Mouse (Mus musculus): ENCODE data around the gene Slc15a4. TPM values are rescaled to one million over a fixed set of nuclear protein-coding genes. Genes with fewer than 3 reads are reported as not detected.

The Slc15a4 gene
- polyA plus RNA-seq, 1 experiment, result not detected

DNA sequence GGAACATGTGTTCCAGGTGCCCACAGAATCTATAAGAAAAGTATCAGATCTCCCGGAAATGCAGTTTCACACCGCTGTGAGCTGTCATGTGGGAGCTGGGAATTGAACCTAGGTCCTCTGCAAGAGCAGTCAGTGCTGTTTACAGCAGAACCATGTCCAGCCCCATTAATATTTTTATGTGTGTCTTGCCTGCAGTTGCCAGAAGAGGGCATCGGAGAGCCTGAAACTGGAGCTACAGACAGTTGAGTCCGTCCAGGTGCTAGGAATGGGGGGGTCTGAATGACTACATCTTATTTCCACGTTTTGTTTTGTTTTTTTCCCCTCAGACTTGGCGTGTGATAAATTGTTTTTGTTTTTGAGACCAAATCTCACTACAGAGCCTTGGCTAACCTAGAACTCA lies 15.3 kb upstream of the Slc15a4 start:
- TF ChIP-seq CTCF (IDR thresholded peaks at IDR 0.05; ENCODE audit: insufficient read depth, low read depth, low read length) (no peak), POLR2A (IDR thresholded peaks at IDR 0.05; ENCODE audit: insufficient read depth, low read depth, low read length) (no peak)
- H3K4me3 ChIP-seq (ENCODE audit: insufficient read depth, low read depth, low read length), result no peak overlapping the region
- 71% methylated on average over 6 of the region's 6 CpGs for WGBS
- no peak overlapping the region for H3K27ac ChIP-seq (ENCODE audit: insufficient read depth, low read depth, low read length)
- no peaks in the 10 kb centered on the region for H3K4me1 ChIP-seq (ENCODE audit: control insufficient read depth, insufficient read depth, low read length)

DNA sequence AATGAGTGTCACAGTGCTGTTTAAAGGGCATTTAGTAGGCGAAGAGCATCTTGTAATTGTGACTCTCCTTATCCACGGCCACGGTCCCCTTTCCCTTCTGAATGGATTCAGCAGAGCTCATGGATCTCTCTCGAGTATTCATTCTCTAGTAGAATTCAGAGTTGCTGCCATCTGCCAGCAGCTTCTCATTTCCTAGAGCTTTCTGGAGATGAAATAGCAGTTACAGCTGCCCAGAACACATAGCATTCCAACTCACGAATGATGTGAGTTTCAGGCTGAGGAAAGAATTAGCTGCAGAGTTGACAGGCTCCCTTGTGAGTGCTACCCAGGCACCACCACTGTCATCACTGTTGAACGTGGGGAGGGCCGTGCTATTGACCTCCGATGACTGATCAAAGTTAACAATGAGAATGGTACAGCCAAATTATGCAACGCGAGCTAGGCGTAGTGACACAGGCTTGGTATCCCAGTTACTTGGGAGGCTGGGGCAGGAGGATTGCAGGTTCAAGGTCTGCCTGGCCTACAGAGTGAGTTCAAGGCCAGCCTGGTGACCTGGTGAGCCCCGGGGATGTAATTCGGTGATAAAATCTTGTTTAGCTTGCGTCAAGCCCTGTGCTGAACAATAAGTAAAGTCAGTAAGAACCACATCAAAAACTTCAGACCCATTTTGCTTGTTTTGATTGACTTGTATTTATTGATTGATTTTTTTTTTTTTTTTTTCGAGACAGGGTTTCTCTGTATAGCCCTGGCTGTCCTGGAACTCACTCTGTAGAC lies 8.7 kb upstream of the Slc15a4 start:
- TF ChIP-seq POLR2A (IDR thresholded peaks at IDR 0.05; ENCODE audit: insufficient read depth, low read depth, low read length) (no peak), CTCF (IDR thresholded peaks at IDR 0.05; ENCODE audit: insufficient read depth, low read depth, low read length) (no peak)
- Histone ChIP-seq H3K4me1 (ENCODE audit: control insufficient read depth, insufficient read depth, low read length) (peaks cover 3% of the 10 kb centered on the region; the same call in 1 of the 2 replicates), H3K27ac (ENCODE audit: insufficient read depth, low read depth, low read length) (no peak overlapping the region), H3K4me3 (ENCODE audit: insufficient read depth, low read depth, low read length) (no peak overlapping the region)
- WGBS, result 93% methylated on average over 15 of the region's 15 CpGs

GRCm38 (mm10) chr5:127640359-127640758 lies 7.7 kb upstream of the Slc15a4 start:
- H3K27ac ChIP-seq (ENCODE audit: insufficient read depth, low read depth, low read length), result no peak overlapping the region
- 94% methylated on average over 3 of the region's 3 CpGs for WGBS
- H3K4me1 ChIP-seq (ENCODE audit: control insufficient read depth, insufficient read depth, low read length), result peaks cover 3% of the 10 kb centered on the region; the same call in 1 of the 2 replicates
- no peak for TF ChIP-seq POLR2A (IDR thresholded peaks at IDR 0.05; ENCODE audit: insufficient read depth, low read depth, low read length)
- no peak for TF ChIP-seq CTCF (IDR thresholded peaks at IDR 0.05; ENCODE audit: insufficient read depth, low read depth, low read length)
- H3K4me3 ChIP-seq (ENCODE audit: insufficient read depth, low read depth, low read length), result no peak overlapping the region

- Histone ChIP-seq H3K4me3 (ENCODE audit: insufficient read depth, low read depth, low read length) (no peak overlapping the region), H3K27ac (ENCODE audit: insufficient read depth, low read depth, low read length) (no peak overlapping the region), H3K4me1 (ENCODE audit: control insufficient read depth, insufficient read depth, low read length) (peaks cover 3% of the 10 kb centered on the region; the same call in 1 of the 2 replicates)
- TF ChIP-seq CTCF (IDR thresholded peaks at IDR 0.05; ENCODE audit: insufficient read depth, low read depth, low read length), result no peak
- WGBS, result 95% methylated on average over 13 of the region's 13 CpGs
These were observed 6.9 kb upstream of the Slc15a4 start for GRCm38 (mm10) chr5:127639635-127640034.

- WGBS, result 86% methylated on average over 6 of the region's 6 CpGs
- Histone ChIP-seq H3K4me3 (ENCODE audit: insufficient read depth, low read depth, low read length) (no peak overlapping the region), H3K4me1 (ENCODE audit: control insufficient read depth, insufficient read depth, low read length) (peaks cover 3% of the 10 kb centered on the region; the same call in 1 of the 2 replicates), H3K27ac (ENCODE audit: insufficient read depth, low read depth, low read length) (no peak overlapping the region)
- no peak for TF ChIP-seq CTCF (IDR thresholded peaks at IDR 0.05; ENCODE audit: insufficient read depth, low read depth, low read length)
- no peak for TF ChIP-seq POLR2A (IDR thresholded peaks at IDR 0.05; ENCODE audit: insufficient read depth, low read depth, low read length)
These were observed 6.4 kb upstream of the Slc15a4 start for GRCm38 (mm10) chr5:127639067-127639605.

GRCm38 (mm10) chr5:127638177-127638576 lies 5.5 kb upstream of the Slc15a4 start:
- Histone ChIP-seq H3K4me3 (ENCODE audit: insufficient read depth, low read depth, low read length) (no peak overlapping the region), H3K4me1 (ENCODE audit: control insufficient read depth, insufficient read depth, low read length) (peaks cover 3% of the 10 kb centered on the region; the same call in 1 of the 2 replicates), H3K27ac (ENCODE audit: insufficient read depth, low read depth, low read length) (no peak overlapping the region)
- TF ChIP-seq POLR2A (IDR thresholded peaks at IDR 0.05; ENCODE audit: insufficient read depth, low read depth, low read length), result no peak
- no peak for TF ChIP-seq CTCF (IDR thresholded peaks at IDR 0.05; ENCODE audit: insufficient read depth, low read depth, low read length)
- WGBS, result 91% methylated on average over 2 of the region's 2 CpGs

DNA sequence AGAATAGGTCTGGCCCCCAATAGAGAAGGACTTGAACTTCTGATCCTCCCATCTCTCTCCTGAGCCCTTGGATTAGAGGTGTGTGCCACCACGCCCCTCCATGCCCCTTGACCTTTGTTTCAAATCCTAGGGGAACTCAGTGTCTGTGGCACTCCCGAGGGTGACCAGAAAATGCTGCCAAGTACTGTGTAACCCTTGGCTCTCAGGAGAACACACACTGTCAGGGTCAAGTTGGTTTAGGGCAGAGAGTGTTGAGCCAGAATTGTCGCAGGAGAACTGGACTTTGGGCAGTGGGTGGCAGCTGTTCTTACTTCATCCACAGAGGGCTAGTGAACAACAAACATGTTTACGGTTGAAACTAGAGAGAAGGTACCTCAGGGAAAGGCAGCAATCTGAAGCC lies 4.9 kb upstream of the Slc15a4 start:
- Histone ChIP-seq H3K4me3 (ENCODE audit: insufficient read depth, low read depth, low read length) (no peak overlapping the region), H3K4me1 (ENCODE audit: control insufficient read depth, insufficient read depth, low read length) (peaks cover 3% of the 10 kb centered on the region; the same call in 1 of the 2 replicates), H3K27ac (ENCODE audit: insufficient read depth, low read depth, low read length) (no peak overlapping the region)
- no peak for TF ChIP-seq POLR2A (IDR thresholded peaks at IDR 0.05; ENCODE audit: insufficient read depth, low read depth, low read length)
- no peak for TF ChIP-seq CTCF (IDR thresholded peaks at IDR 0.05; ENCODE audit: insufficient read depth, low read depth, low read length)
- 75% methylated on average over 4 of the region's 4 CpGs for WGBS

- H3K4me1 ChIP-seq (ENCODE audit: control insufficient read depth, insufficient read depth, low read length), result peaks cover 3% of the 10 kb centered on the region; the same call in 1 of the 2 replicates
- WGBS, result 92% methylated on average over 7 of the region's 7 CpGs
- TF ChIP-seq POLR2A (IDR thresholded peaks at IDR 0.05; ENCODE audit: insufficient read depth, low read depth, low read length), result no peak
- TF ChIP-seq CTCF (IDR thresholded peaks at IDR 0.05; ENCODE audit: insufficient read depth, low read depth, low read length), result no peak
- H3K4me3 ChIP-seq (ENCODE audit: insufficient read depth, low read depth, low read length), result no peak overlapping the region
- H3K27ac ChIP-seq (ENCODE audit: insufficient read depth, low read depth, low read length), result no peak overlapping the region
These were observed 969 bp upstream of the Slc15a4 start for GRCm38 (mm10) chr5:127633666-127634065.

- Histone ChIP-seq H3K4me3 (ENCODE audit: insufficient read depth, low read depth, low read length) (no peak overlapping the region), H3K4me1 (ENCODE audit: control insufficient read depth, insufficient read depth, low read length) (peaks cover 3% of the 10 kb centered on the region; the same call in 1 of the 2 replicates), H3K27ac (ENCODE audit: insufficient read depth, low read depth, low read length) (no peak overlapping the region)
- no peak for TF ChIP-seq CTCF (IDR thresholded peaks at IDR 0.05; ENCODE audit: insufficient read depth, low read depth, low read length)
- no peak for TF ChIP-seq POLR2A (IDR thresholded peaks at IDR 0.05; ENCODE audit: insufficient read depth, low read depth, low read length)
- 41% methylated on average over 4 of the region's 4 CpGs for WGBS
These were observed 491 bp upstream of the Slc15a4 start for GRCm38 (mm10) chr5:127633188-127633587.

Measured in olfactory bulb, adult 2 months (tissue).